Mouse (Mus musculus): ENCODE measurements at regions not wholly inside any gene's neighbourhood (a gene's known extent, or its start where the extent isn't known, plus 50 kb on each side); places are given as distances from the start of the nearest gene placed in this dataset.

DNA sequence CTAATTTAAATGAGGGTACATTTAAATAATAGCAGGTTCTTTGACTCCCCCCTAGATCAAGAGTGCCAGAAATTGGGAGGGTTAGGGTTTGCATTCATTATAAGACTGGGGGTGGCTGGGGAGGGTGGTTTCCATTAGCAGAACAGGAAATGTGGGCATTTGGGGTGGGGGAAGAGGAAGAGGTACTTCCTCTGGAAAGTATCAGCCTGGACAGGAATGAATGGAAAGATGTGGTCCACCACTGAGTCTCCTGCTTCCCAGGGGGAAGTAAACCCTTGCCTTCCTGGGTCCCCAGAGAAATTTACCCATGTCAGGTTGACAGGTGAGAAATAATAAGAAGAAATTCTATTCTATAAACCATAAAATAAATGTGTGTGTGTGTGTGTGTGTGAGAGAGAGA is 171.5 kb upstream of the Serpine2 start:
- in situ Hi-C loops (cut with MboI; ENCODE audit: unreplicated experiment in 2 of 2): no loop called here

DNA sequence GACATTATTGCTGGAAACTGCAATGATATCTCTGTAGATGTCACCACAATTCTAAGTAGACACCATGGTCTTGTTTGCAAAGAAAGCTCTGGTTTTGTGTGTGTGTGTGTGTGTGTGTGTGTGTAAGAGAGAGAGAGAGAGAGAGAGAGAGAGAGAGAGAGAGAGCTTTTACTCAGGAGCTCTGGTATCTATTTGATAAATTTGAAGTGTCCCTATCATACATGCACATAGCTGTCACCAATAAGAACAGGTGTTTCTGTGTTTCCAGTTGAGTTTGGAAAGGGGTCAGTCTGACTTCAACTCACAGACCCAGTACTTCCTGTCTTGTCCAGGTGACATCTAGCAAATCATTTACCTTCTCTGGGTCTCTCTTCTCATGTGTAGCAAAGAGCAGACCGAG is 169.7 kb upstream of the Serpine2 start:
- in situ Hi-C loops (cut with MboI; ENCODE audit: unreplicated experiment in 2 of 2): no loop called here

DNA sequence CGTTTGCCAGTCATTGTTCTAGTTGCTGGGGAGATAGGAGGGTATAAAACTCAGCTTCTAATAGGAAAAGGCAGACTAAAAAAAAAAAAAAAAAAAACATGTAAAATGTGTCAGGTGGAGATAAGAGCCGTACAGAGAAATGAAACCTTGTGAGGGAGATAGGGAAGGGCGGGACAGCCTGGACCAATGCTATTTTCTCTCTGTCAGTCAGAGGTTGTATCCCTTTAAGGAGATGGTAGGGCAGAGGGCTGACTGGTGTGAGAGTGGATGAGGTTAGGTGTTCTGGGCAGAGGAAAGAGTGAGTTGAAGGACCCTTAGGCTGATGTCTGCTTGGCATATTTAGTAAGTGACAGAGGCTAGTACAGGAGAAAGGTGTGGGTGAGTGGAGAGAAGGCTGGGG is 169.2 kb upstream of the Serpine2 start:
- in situ Hi-C loops (cut with MboI; ENCODE audit: unreplicated experiment in 2 of 2): no loop called here

DNA sequence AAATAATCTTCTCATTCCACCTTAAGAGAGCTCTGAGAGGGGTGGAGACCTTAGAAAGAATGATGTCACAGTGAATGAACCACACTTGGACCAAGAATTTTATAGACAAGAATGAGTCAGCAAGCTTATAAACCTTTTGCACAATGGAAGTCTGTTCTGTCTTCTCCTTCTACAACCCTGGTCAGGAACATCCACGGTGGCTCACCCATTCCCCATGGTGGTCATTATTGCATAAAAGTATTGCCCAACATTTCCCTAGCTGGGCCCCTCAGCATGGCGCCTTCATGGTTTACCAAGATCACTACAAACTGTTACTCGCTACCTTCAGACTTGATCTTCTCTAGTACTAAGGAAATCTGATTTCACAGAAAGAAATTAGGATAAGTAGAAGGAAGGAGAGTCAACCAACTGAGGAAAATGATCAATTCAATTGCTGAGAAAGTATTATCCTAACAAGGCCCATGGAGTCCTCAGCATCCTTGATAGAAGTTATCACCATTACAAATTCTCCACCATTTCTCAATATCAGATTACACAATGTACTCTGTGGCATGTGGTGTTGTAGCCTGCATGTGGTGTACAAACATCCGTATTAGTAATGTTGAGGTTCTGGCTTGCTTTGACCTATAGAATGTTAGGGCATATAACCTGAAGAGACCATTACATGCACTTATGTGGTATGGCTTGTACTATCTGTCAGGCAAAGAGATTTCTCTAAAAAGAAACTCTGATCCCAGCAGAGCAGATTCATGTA is 165.1 kb upstream of the Serpine2 start:
- in situ Hi-C loops (cut with MboI; ENCODE audit: unreplicated experiment in 2 of 2): no loop called here

DNA sequence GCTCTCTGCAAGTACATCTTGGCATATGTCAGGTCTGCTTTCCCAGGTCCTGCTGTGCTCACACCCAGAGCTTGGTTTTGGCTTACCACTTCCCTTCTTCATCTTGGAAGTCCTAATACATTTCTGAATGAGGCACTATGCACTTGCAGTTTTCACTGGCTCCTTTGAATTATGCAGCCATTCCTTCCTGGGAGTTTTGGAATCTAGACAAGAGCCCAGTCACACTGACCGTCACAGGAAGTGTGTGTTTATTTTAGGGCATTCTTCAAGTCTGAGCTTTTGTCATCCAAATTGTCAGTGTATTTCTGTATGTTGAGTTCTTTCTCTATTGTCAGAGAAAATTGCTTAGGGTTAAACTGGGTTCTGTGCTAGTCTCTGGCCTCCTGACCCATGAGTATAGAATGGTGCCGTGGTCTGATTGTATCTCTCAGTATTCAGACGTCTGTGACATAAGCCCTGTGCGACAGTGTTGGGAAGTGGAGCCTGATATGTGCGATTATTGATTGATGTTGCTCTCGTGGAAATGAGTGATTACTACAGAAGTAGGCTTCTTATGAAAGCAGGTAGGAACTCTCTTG is 162.6 kb upstream of the Serpine2 start:
- in situ Hi-C loops (cut with MboI; ENCODE audit: unreplicated experiment in 2 of 2): no loop called here

DNA sequence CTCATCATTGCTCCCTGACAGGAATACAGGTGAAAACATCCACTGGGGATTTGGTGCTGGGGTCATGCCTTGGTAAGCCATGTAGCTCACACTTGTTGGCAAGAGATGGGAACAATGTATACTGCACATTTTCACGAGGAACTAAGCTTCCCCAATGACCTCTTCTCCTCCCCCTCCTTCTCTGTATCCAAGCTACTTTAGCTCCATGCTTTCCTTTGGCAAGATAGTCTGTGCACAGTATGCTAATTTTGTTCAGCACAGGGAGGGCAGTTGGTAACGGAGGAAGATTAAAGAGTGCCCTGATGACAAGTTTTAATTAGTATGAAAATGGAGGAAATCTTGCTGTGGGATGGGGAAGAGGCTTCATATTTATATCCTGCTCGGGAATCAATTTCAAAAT is 160.9 kb upstream of the Serpine2 start:
- in situ Hi-C loops (cut with MboI; ENCODE audit: unreplicated experiment in 2 of 2): no loop called here

DNA sequence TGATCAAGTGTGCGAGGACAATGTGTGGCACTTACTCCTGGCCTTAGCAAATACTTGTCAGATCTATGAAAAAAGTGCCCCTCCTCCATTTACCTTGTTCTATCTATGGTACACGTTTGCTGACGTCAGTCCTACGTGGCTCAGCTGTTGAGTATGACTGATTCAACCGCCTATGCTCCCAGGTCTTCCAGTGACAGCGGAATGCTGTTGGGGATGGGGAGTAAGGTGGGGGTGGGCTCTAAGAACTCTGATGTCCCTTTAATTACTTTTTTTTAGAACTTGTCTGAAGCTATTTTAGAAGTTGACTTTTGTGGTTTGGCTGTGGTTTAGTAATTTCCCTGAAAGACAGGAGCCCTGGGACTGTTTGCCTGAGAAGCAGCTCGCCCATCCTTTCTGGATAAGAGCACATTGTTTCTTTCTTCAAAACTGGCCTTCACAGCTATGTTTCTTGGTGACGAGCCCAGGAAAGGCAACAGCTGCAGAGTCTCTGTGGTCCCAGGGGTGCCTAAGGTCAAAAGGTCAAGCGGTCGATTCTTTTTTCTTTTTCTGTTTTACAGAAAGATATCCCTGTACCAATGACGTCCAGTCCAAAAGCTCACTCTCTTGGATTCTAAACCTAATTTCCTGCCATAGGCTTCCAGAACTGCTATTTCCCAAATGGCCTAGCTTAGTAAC is 157.5 kb upstream of the Serpine2 start:
- in situ Hi-C loops (cut with MboI; ENCODE audit: unreplicated experiment in 2 of 2): no loop called here

DNA sequence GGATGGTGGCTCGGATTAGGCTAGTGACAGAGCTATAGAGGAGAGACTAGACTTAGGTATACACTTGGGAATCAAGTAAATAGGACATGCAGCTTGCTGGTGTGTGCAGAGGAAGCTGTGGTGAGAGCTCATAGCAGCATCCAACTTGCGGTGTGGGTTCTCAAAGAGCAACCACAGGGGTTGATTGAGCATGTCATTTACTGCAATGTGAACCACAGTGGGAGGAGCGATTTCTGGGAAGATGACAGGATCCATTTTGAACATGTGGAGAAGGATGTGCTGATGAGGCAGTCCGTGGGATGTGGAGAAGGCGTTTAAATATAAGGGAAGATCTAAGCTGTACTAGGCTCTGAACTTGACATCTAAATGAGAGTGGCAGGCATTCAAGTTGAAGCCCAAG is 154.5 kb upstream of the Serpine2 start:
- in situ Hi-C loops (cut with MboI; ENCODE audit: unreplicated experiment in 2 of 2): no loop called here

DNA sequence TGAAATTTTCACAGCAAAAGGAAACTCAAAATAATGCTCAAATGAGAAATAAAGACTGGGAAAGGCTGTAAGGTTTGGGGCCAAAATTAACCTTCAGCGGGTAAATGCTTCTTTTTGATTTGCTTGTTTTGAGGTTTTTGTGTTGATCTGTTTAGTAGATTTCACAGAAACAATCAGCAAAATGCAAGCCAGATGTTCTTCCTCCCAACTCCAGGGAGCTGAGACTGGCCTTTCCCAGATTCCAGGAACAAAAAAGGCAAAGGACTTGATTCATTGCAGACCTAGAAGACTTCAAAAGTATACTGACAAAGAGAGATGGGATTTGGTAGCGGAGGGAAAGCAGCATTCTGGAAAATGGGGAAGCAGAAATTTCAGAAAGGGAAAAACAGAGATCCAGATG is 153.6 kb upstream of the Serpine2 start:
- in situ Hi-C loops (cut with MboI; ENCODE audit: unreplicated experiment in 2 of 2): no loop called here

DNA sequence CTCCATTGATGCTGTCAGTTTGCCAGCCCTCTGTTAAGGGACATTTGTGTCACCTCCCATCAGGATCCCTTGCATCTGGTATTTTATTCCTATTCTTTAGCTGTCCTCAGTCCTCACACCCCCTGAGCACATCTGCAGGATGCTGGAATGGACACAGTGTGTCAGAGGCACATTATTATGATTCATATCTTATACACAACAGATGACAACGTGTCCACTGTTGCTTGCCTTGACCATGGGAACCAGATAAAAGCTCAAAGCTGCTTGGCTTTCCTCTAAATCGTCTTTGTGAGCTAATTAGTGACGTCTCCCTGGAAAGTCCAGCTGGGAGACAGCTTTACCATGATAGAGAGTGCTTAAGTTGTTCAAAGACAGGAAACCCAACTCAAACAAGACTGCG is 149.7 kb upstream of the Serpine2 start:
- in situ Hi-C loops (cut with MboI; ENCODE audit: unreplicated experiment in 2 of 2): no loop called here

DNA sequence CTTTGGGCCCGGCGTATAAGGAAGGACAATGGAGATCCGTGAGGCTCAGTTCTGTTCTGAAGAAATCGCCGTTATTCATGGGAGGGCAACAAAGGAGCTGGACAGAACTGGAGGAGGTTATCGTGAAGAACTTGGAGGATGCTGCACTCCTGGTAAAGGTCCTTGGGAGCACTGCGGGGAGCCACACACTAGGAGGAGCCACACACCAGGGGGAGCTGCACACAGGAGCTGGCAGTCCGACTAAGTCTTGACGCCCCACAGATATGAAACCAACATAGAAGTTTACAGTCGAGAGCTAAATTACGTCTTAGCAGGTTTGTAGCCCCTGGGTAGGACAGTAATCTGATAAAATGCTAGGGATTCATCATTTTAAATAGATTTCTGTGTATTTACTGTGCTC is 138.1 kb upstream of the Serpine2 start:
- in situ Hi-C loops (cut with MboI; ENCODE audit: unreplicated experiment in 2 of 2): no loop called here

DNA sequence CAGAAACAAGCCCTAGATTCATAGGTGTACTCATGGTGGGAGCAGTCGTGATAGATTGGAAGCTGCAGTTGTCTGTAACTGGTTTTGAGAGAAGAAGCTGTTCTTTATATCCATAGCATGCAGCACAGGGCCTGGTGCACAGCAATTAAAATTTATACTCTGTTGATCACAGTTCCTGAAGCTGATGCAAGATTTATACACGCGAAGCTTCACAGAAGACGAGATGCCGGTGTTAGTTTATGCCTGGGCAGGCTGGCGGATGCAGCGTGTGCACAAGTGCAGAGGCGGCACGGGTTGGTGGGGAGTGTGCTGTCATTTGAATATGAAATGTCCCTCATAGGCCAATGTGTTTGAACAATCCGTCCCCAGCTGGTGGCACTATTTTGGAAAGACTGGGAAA is 136.9 kb upstream of the Serpine2 start:
- in situ Hi-C loops (cut with MboI; ENCODE audit: unreplicated experiment in 2 of 2): no loop called here

DNA sequence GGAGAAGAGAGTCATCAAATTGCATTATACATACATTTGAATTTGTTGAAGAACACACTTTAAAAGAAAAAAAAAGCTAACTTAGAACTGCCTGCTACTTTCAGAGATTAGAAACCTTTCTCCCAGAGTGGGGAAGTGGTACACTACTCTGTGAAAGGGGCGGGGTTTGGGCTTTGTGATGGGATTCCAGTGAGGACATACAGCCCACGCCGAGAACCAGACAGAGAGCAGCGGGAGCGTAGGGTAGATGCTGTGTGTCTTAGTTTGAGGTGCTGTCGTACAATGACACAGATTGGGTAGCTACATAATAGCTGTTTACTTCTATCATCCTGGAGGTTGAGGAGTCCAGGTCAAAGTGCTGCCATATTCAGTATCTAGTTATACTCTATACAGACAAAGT is 136.5 kb upstream of the Serpine2 start:
- in situ Hi-C loops (cut with MboI; ENCODE audit: unreplicated experiment in 2 of 2): no loop called here

DNA sequence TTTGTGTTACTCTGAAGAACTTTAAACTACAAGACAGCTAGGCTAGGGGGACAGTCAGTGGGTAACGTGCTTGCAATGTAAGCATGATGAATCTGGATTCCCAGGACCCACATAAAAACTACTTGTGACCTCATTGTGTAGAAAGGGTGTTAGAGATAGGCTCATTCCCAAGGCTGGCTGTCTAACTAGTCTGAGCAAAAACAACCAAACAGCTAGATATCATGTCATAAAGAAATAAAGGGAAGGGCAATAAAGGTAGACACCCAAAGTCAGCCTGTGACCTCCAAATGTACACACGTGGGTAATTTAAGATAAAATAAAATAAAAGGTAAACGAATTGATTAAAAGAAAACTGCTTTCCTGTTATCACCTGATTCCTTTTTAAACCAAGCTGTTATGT is 123.7 kb upstream of the Serpine2 start:
- in situ Hi-C loops (cut with MboI; ENCODE audit: unreplicated experiment in 2 of 2): no loop called here

DNA sequence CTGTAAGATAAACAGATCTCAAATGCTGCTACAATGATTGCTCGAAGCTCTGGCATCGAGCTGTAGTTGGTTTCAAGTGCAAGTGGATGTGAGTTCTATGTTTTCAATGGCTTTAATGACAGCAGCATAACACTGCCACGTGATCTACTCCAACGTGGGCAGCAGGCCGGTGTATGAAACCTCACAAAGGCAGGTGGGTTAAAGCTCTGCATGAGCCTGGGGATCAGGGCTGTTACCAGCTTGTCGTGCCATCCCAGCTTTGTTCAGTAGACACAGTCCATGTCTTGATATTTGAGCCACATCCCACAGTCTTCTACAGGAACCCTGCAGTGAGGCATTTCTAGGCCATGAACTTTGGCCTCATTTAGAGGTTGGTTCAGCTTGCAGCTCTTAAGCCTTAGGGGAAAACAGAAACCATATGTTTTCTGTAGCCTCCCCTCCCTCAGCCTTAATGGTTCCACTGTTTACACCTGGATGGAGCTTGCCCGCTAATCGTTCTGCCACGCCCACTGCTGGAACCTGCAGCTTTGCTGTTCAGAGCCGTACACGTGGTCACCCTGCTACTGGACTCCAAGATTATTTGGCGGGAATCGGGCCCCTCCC is 121.8 kb upstream of the Serpine2 start:
- in situ Hi-C loops (cut with MboI; ENCODE audit: unreplicated experiment in 2 of 2): no loop called here

DNA sequence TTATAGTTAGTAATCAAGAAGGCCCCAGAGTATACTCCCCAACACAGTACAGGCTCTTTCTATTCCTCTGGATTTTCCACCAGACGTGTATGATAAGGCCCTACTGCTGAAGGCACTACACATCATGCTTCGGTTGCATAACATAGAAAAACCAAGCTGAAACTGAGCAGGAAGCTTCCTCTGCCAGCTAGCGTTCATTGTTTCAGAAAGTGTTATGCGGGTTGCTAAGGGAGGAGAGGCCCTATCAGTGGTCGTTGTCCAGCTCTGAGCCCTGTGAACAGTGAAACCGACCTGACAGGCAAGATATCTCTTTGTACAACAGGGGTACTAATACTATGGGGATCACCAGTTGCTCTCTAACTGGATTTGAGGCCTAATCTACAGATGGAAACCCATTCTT is 118.9 kb upstream of the Serpine2 start:
- in situ Hi-C loops (cut with MboI; ENCODE audit: unreplicated experiment in 2 of 2): no loop called here

DNA sequence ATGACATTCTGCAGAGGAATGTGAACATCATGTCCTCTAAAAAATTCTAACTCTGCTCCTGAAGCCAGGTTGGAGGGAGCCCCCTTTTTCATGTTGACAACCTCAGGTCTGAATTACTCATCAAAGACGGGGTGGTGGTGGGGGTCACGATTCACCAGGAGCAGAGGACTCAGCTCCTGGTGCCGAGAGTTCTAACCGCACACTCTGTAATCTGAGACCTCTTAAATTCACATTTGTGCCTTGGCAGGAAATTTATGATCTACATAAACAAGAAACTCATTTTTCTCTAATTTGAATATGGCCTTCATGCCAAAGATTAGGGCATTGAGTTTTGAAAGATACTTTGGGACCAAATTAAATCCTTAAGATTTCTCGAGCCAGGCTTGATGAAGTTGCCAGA is 117.2 kb upstream of the Serpine2 start:
- in situ Hi-C loops (cut with MboI; ENCODE audit: unreplicated experiment in 2 of 2): no loop called here

DNA sequence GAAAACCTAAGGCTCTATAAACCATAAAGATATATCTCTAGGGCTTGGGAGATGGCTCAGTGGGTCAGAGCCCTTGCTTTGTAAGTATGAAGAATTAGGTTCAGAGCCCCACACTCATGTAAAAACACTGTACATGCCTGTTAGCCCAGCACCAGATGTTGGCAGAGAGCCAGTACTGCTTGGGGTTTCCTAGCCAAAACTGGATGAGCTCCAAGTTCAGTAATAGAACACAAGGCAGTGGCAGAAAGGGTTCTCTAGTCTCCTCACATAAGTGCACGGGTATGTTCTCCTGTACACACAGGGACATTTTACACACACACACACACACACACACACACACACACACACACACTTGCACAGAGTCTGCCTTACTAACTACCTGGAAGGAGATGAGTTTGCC is 95.1 kb upstream of the Serpine2 start:
- in situ Hi-C loops (cut with MboI; ENCODE audit: unreplicated experiment in 2 of 2): no loop called here

DNA sequence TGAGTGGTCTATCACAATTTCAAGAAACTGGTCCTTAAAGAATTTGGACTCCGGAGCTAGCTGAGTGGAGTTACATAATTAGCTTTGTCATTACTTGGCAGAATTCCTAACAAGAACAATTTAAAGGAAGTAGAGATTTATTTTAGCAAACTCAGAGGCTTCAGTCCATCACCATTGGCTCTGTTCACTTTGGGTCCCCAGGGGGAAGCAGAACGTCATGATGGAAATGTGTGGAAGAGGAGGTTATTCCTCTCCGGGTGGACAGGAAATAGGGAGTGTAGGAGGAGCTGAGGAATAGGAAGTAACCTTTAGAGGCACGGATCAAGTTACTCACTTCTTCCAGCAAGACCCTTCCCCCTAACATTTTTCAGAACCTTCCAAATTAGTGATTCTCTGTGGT is 83.3 kb upstream of the Serpine2 start:
- in situ Hi-C loops (cut with MboI; ENCODE audit: unreplicated experiment in 2 of 2): no loop called here

DNA sequence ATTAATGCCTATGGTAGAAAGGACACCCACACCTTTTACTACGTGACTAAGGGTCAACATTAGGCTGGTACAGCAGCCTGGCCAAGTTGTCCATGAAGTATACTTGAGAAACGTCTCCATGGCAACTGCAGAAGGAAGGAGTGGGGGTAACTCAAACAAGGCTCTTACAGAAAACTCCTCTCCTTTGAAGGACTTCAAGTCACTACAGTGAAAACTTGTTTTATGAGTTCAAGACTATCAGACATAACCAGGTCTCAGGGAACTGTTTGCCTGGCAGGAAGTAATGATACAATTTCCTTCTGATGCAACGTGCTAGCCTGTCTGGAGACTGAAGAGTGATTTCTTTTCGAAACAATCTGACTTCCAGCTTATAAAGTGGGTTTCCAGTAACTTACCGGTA is 71.5 kb upstream of the Serpine2 start:
- in situ Hi-C loops (cut with MboI; ENCODE audit: unreplicated experiment in 2 of 2): no loop called here

DNA sequence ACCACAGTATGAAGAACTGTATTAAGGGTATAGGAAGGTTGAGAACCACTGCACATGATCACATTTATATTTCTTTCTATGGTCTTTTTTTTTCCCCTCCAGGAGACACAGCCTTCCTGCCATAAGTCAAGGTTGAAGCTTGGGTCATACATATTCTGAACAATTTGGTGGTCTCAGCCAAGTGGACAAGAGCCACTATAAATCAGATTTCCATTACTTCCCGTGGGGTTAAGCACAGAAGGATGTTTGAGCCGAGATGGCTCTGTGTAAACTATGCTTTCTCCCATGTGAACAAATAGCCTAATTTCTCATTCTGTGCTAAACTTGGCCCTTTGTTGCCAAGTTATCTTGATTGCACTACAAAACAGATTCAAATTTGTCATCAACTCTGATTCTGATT is 66.8 kb upstream of the Serpine2 start:
- in situ Hi-C loops (cut with MboI; ENCODE audit: unreplicated experiment in 2 of 2): no loop called here

DNA sequence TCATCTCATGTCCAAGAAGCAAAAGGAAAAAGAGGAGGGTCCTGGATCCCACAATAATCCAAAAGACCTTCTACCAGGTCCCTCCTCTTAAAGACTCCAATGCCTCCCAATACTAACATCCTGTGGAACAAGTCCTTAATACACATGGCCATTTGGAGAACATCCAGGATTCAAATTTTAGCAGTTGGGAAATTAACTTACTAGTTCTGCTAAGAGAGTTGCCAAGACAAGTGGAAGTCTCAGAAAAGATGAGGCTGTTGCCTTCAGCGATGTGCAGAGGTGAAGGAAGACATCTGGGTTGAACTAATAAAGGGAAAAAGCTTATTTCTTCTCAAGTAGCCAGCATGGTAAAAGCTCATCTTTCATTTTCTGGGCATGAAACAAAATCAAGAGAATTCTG is 64.8 kb upstream of the Serpine2 start:
- in situ Hi-C loops (cut with MboI; ENCODE audit: unreplicated experiment in 2 of 2): no loop called here

All from v-Abl transformed pro-B cells (cell line).